Mouse (Mus musculus): ENCODE measurements around the gene Casd1. TPM values are rescaled to one million over a fixed set of nuclear protein-coding genes. Genes with fewer than 3 reads are reported as not detected.
A peak's percentile ranks its signal among the peaks of the same experiment; 100 is the strongest.

The Casd1 gene
- polyA plus RNA-seq, 1 experiment from 2014 or later: 32.2 TPM

DNA sequence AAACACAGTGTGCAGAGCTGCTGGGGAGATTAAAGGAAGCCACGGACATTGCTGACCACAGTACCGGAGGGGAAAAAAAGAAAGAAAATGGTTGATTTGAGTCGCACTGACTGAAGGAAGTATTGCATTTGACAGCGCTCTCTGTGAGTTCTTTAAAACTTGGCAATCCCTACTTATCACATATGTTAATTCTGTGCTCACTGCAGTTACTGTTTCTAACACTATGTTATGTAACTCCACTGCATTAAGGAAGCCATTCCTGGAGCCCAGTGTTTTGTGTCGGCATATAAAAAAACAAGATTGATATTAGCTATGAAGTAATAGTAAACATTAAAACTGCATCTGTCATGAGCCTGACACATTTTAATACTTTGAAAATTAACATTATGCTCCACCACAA, 22.9 kb upstream of the Casd1 start:
- no peak overlapping the region for H3K4me2 ChIP-seq (ENCODE audit: low read depth, low read length)
- H3K9ac ChIP-seq (ENCODE audit: low read length): no peak overlapping the region
- H3K4me1 ChIP-seq (replicated peaks; ENCODE audit: control insufficient read depth, insufficient read depth, low read length): peaks cover 5% of the 10 kb centered on the region; the same call in 1 of the 2 replicates
- H3K27me3 ChIP-seq (ENCODE audit: control insufficient read depth, insufficient read depth, low read depth, low read length): no peaks in the 10 kb centered on the region
- 53% methylated on average over 5 of the region's 5 CpGs for WGBS
- peak; percentile 70 for ATAC-seq (ENCODE audit: low read depth)
- H3K4me3 ChIP-seq (ENCODE audit: low read length): no peak overlapping the region
- H3K36me3 ChIP-seq (ENCODE audit: control insufficient read depth, insufficient read depth, low read length): no peaks in the 10 kb centered on the region
- H3K9me3 ChIP-seq (ENCODE audit: control insufficient read depth, low read length): no peaks in the 10 kb centered on the region
- no peak overlapping the region for H3K27ac ChIP-seq (ENCODE audit: low read length)

DNA sequence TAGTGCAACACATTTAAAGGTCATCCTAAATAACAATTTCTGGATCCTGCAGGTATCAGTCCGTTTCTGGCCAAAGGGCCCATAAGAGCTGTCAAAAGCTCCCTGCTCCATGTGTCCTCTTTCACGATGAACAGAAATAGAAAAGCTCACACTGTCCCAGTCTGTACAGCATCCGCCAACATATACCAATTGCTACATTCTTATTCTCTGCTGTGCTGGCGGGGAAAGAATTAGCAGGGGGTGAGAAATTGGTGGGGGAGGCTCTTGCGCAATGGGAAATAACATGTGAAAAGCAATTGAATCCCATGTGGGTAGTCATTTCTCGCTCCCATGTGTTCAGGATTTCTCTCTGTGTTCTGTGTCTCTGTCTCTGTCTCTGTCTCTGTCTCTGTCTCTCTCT, 22.3 kb upstream of the Casd1 start:
- ATAC-seq (ENCODE audit: low read depth): peak; percentile 84; the same call in 1 of the 2 replicates
- Histone ChIP-seq H3K4me2 (ENCODE audit: low read depth, low read length) (no peak overlapping the region), H3K9ac (ENCODE audit: low read length) (no peak overlapping the region), H3K27ac (ENCODE audit: low read length) (no peak overlapping the region), H3K4me3 (ENCODE audit: low read length) (no peak overlapping the region), H3K27me3 (ENCODE audit: control insufficient read depth, insufficient read depth, low read depth, low read length) (no peaks in the 10 kb centered on the region), H3K4me1 (replicated peaks; ENCODE audit: control insufficient read depth, insufficient read depth, low read length) (peaks cover 5% of the 10 kb centered on the region; the same call in 1 of the 2 replicates), H3K36me3 (ENCODE audit: control insufficient read depth, insufficient read depth, low read length) (no peaks in the 10 kb centered on the region), H3K9me3 (ENCODE audit: control insufficient read depth, low read length) (no peaks in the 10 kb centered on the region)
- WGBS: 76% methylated on average over 6 of the region's 6 CpGs

DNA sequence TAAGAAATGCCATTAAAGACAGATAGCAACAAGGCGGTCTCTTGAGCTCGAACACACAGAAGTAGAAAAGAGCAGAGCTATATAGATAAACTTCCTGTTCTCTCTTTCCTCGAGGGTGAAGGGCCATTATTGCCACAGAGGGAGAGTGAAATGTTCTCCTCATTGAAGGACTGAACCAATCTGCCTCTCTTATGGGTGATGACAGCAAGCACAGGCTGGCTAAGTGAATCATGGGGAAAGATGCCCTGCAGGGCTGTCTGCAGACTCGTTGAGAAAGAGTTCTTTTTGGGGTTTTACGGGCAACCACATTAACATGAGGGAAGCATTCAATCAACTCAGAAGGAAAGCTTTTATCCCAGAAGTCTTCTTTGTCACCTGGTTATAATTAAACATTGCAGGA, 21.0 kb upstream of the Casd1 start:
- peaks cover 5% of the 10 kb centered on the region; the same call in 1 of the 2 replicates for H3K4me1 ChIP-seq (replicated peaks; ENCODE audit: control insufficient read depth, insufficient read depth, low read length)
- WGBS: 55% methylated on average over 5 of the region's 5 CpGs

DNA sequence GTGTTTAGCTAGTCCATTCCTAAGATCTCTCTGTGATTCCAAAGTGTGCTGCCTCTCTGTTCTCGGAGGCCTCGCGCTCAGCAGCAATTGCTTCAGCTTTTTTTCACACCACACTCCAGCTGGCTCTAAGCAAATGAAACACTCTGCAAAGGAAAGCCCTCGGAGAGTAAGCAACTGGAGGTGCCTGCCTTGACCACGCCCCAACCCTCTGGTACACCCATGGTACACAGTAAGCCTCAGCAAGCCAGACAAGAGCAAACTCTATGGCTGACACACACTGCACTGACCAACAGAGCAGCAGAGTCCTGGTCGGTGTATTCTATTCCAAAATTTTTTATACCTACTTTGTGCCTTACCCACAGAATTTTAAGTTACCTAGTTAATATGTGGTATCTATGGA, 17.2 kb upstream of the Casd1 start:
- Histone ChIP-seq H3K27me3 (ENCODE audit: control insufficient read depth, insufficient read depth, low read depth, low read length) (no peaks in the 10 kb centered on the region), H3K4me2 (ENCODE audit: low read depth, low read length) (no peak overlapping the region), H3K4me3 (ENCODE audit: low read length) (no peak overlapping the region), H3K36me3 (ENCODE audit: control insufficient read depth, insufficient read depth, low read length) (no peaks in the 10 kb centered on the region), H3K4me1 (replicated peaks; ENCODE audit: control insufficient read depth, insufficient read depth, low read length) (peaks cover 5% of the 10 kb centered on the region; the same call in 1 of the 2 replicates), H3K9me3 (ENCODE audit: control insufficient read depth, low read length) (no peaks in the 10 kb centered on the region), H3K9ac (ENCODE audit: low read length) (no peak overlapping the region), H3K27ac (ENCODE audit: low read length) (no peak overlapping the region)
- WGBS: 30% methylated on average over 6 of the region's 6 CpGs
- ATAC-seq (ENCODE audit: low read depth): peak; percentile 65

More for the DNA sequence above, 21.0 kb upstream of the Casd1 start:
- no peak for ATAC-seq (ENCODE audit: low read depth)
- Histone ChIP-seq H3K27ac (ENCODE audit: low read length) (no peak overlapping the region), H3K4me2 (ENCODE audit: low read depth, low read length) (no peak overlapping the region), H3K4me3 (ENCODE audit: low read length) (no peak overlapping the region), H3K27me3 (ENCODE audit: control insufficient read depth, insufficient read depth, low read depth, low read length) (no peaks in the 10 kb centered on the region), H3K9me3 (ENCODE audit: control insufficient read depth, low read length) (no peaks in the 10 kb centered on the region), H3K36me3 (ENCODE audit: control insufficient read depth, insufficient read depth, low read length) (no peaks in the 10 kb centered on the region), H3K9ac (ENCODE audit: low read length) (no peak overlapping the region)

DNA sequence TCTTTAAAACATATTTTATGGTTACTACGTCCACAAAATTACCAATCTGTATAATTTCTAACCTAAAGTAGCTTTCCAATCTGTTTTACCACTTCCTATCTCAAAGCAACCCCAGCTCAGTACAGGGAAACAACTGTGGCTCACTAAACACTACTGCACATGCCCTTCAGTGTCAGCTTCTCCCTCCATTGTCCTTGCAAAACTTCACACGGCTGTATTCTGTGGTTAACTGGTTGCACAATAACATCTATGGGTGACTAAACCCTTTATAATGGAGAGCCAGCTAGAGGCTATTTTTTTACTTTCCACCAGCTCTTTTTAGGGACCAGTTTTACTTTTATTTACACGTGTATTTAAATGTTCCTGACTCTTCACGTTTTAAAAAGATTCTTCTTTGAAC, 12.7 kb upstream of the Casd1 start:
- no peaks in the 10 kb centered on the region for H3K9me3 ChIP-seq (ENCODE audit: control insufficient read depth, low read length)
- no peak overlapping the region for H3K4me3 ChIP-seq (ENCODE audit: low read length)
- 77% methylated on average over 4 of the region's 4 CpGs for WGBS
- no peaks in the 10 kb centered on the region for H3K27me3 ChIP-seq (ENCODE audit: control insufficient read depth, insufficient read depth, low read depth, low read length)
- H3K4me1 ChIP-seq (replicated peaks; ENCODE audit: control insufficient read depth, insufficient read depth, low read length): no peaks in the 10 kb centered on the region
- H3K27ac ChIP-seq (ENCODE audit: low read length): no peak overlapping the region
- no peak overlapping the region for H3K4me2 ChIP-seq (ENCODE audit: low read depth, low read length)
- H3K9ac ChIP-seq (ENCODE audit: low read length): no peak overlapping the region
- H3K36me3 ChIP-seq (ENCODE audit: control insufficient read depth, insufficient read depth, low read length): no peaks in the 10 kb centered on the region
- no peak for ATAC-seq (ENCODE audit: low read depth)

DNA sequence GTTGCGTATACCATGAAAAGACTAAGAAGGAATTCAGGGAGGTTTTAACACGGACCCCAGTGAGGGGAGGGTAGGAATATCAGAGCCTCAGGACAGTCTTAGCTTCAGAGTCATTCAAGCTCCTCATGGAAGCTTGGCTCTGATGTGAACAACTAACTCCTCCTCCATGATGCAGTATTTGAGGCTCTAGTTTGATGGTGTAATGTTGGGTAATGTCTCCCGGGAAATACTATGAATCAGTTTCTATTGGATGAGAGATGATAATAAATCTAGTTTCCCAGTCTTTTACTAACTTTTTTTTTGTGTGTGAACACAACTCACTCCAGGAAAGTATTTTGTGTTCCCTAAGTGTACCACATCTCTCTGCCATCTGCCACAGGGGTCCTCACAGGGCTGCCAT, 11.9 kb upstream of the Casd1 start:
- no peak overlapping the region for H3K4me2 ChIP-seq (ENCODE audit: low read depth, low read length)
- H3K27ac ChIP-seq (ENCODE audit: low read length): no peak overlapping the region
- no peaks in the 10 kb centered on the region for H3K36me3 ChIP-seq (ENCODE audit: control insufficient read depth, insufficient read depth, low read length)
- H3K4me3 ChIP-seq (ENCODE audit: low read length): no peak overlapping the region
- no peaks in the 10 kb centered on the region for H3K27me3 ChIP-seq (ENCODE audit: control insufficient read depth, insufficient read depth, low read depth, low read length)
- no peak for ATAC-seq (ENCODE audit: low read depth)
- no peaks in the 10 kb centered on the region for H3K9me3 ChIP-seq (ENCODE audit: control insufficient read depth, low read length)
- H3K9ac ChIP-seq (ENCODE audit: low read length): no peak overlapping the region
- 88% methylated on average over 3 of the region's 3 CpGs for WGBS
- no peaks in the 10 kb centered on the region for H3K4me1 ChIP-seq (replicated peaks; ENCODE audit: control insufficient read depth, insufficient read depth, low read length)

DNA sequence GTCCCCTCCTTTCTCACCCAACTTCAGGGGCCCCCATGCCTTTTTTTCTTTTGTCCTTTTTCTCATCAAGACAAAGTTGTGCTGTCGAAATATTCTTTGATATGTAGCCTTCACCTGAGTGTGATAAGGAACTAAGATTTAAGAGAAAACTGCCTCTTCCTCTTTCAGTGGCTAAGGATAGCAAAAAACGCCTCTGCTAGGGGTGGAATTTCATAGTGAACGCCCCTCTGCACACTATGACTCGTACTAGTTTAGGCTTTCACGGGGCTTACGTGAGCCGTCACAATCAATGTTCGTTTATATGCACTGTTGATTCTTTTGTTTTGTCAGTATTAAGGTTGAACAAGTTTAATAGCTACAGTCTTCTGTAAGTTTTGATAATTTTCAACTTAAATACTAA, 10.6 kb upstream of the Casd1 start:
- Histone ChIP-seq H3K4me2 (ENCODE audit: low read depth, low read length) (no peak overlapping the region), H3K4me1 (replicated peaks; ENCODE audit: control insufficient read depth, insufficient read depth, low read length) (no peaks in the 10 kb centered on the region), H3K9me3 (ENCODE audit: control insufficient read depth, low read length) (no peaks in the 10 kb centered on the region), H3K9ac (ENCODE audit: low read length) (no peak overlapping the region), H3K27ac (ENCODE audit: low read length) (no peak overlapping the region), H3K36me3 (ENCODE audit: control insufficient read depth, insufficient read depth, low read length) (no peaks in the 10 kb centered on the region), H3K4me3 (ENCODE audit: low read length) (no peak overlapping the region), H3K27me3 (ENCODE audit: control insufficient read depth, insufficient read depth, low read depth, low read length) (no peaks in the 10 kb centered on the region)
- 71% methylated on average over 8 of the region's 8 CpGs for WGBS
- no peak for ATAC-seq (ENCODE audit: low read depth)

DNA sequence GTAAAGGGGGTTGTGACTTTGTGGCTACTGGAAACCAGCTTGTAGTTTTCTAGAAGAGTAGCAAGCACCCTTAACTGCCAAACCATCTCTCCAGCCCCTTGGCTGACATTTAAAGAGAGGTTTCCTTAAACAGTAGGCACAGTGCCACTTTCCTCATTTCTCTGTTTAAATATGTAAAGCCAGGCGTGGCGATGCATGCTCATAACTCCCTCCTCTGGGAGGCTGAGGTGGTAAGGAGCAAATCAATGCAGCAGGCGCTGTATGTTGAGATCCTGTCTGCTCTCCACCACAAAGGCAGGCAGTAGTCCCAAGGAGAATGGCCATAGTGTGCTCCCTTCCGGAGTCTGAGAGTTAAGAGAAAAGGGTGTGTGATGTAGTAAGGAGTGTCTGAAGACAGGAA, 2.9 kb upstream of the Casd1 start:
- H3K9ac ChIP-seq (ENCODE audit: low read length): no peak overlapping the region
- 49% methylated on average over 4 of the region's 4 CpGs for WGBS
- no peak overlapping the region for H3K4me3 ChIP-seq (ENCODE audit: low read length)

DNA sequence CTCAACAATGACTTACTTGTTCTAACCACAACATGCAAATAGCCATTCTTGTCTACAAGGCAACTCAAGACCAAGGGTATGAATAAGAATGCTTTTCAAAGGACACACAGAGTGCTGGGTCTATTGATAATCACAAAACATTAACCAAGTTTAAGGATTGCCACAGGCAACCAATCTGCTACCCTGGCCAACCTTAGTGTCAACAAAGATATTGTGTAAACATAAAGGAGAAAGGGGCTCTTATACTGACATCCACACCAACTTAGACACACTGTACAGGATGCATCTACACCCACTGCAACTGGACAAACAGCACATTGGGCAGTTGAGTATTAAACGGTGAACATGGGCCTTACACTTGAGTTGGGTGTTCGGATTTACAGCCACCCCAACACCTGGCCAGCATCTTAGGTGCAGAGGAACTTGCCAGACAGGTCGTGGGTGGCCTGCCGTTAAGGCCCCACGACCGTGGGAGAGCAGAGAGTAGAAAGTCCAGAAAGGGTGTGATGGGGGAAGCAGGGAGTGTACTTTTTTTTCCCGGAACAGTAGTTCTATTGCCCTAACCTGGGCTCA, 468 bp upstream of the Casd1 start:
- ATAC-seq (ENCODE audit: low read depth): peak; percentile 15; the same call in 1 of the 2 replicates
- H3K27me3 ChIP-seq (ENCODE audit: control insufficient read depth, insufficient read depth, low read depth, low read length): no peaks in the 10 kb centered on the region

More for the DNA sequence above, 2.9 kb upstream of the Casd1 start:
- Histone ChIP-seq H3K36me3 (ENCODE audit: control insufficient read depth, insufficient read depth, low read length) (no peaks in the 10 kb centered on the region), H3K4me1 (replicated peaks; ENCODE audit: control insufficient read depth, insufficient read depth, low read length) (peaks cover 14% of the 10 kb centered on the region), H3K4me2 (ENCODE audit: low read depth, low read length) (no peak overlapping the region), H3K27me3 (ENCODE audit: control insufficient read depth, insufficient read depth, low read depth, low read length) (no peaks in the 10 kb centered on the region), H3K9me3 (ENCODE audit: control insufficient read depth, low read length) (no peaks in the 10 kb centered on the region), H3K27ac (ENCODE audit: low read length) (no peak overlapping the region)
- 0 out of 2 replicates have a peak, but pooled peaks have one; percentile 3 for ATAC-seq (ENCODE audit: low read depth)

More for the DNA sequence above, 468 bp upstream of the Casd1 start:
- H3K36me3 ChIP-seq (ENCODE audit: control insufficient read depth, insufficient read depth, low read length): no peaks in the 10 kb centered on the region
- 20% methylated on average over 7 of the region's 7 CpGs for WGBS
- peak overlapping the region; percentile 99 for H3K9ac ChIP-seq (ENCODE audit: low read length)
- H3K4me3 ChIP-seq (ENCODE audit: low read length): peak overlapping the region; percentile 80
- peak overlapping the region; percentile 95 for H3K27ac ChIP-seq (ENCODE audit: low read length)
- H3K4me1 ChIP-seq (replicated peaks; ENCODE audit: control insufficient read depth, insufficient read depth, low read length): peaks cover 21% of the 10 kb centered on the region
- H3K9me3 ChIP-seq (ENCODE audit: control insufficient read depth, low read length): no peaks in the 10 kb centered on the region
- H3K4me2 ChIP-seq (ENCODE audit: low read depth, low read length): peak overlapping the region; percentile 93
